Mouse (Mus musculus): ENCODE measurements at regions not wholly inside any gene's neighbourhood (a gene's known extent, or its start where the extent isn't known, plus 50 kb on each side); places are given as distances from the start of the nearest gene placed in this dataset.
"Not testable (repeated sequence)": the region's sequence is repeated elsewhere in the genome, so short reads cannot be mapped to it uniquely, and the experiment has no call there.

DNA sequence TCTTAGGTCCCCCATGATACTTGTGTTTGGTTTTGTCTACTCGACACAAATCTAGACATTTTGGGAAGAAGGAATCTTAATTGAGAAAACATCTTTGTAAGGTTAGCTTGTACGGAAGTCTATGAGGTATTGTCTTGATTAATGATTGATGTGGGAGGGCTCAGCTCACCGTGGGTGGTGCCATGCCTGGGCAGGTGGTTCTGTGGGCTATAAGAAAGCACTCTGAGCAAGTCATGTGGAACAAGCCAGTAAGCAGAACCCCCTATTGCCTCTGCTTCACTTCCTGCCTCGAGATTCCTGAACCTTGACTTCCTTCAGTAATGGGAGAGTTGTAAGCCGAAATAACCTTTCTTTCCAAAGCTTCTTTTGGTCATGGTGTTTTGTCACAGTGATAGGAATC, 174.6 kb upstream of the Mpdz start:
- Histone ChIP-seq H3K4me3 (ENCODE audit: insufficient read depth, low read depth, low read length) (no peak overlapping the region), H3K4me1 (ENCODE audit: control insufficient read depth, insufficient read depth, low read length) (peaks cover 8% of the 10 kb centered on the region; the same call in 1 of the 2 replicates), H3K27me3 (replicated peaks; ENCODE audit: control insufficient read depth, insufficient read depth, low read length) (no peaks in the 10 kb centered on the region), H3K27ac (ENCODE audit: insufficient read depth, low read depth, low read length) (no peak overlapping the region; the same call in 1 of the 2 replicates), H3K36me3 (ENCODE audit: control insufficient read depth, insufficient read depth, low read length) (no peaks in the 10 kb centered on the region)
- TF ChIP-seq CTCF (conservative IDR thresholded peaks at IDR 0.05; ENCODE audit: insufficient read depth, insufficient read length, low read depth, low read length) (no peak), POLR2A (IDR thresholded peaks at IDR 0.05; ENCODE audit: low read depth, low read length) (no peak)
- 24% methylated on average over 5 of the region's 5 CpGs for WGBS
- peak; percentile 69 for DNase-seq

DNA sequence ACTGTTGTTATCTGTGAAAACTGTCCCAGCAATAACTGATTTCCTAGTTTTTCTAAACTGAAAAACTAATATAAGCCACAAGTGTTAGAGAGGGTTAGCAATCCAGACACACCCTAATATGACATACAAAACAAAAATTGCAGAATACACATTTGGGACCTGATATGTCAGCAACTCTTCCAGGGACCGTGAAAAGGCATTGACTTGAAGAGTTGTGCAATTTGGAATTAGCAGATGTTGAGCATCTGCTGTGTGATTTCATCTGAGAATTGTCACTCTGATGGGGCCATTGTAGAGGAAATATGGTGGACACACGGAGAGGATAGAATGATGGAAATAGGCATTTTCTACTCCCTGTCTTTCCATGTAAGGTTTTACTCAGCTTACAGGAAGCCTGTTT, 168.6 kb upstream of the Mpdz start:
- DNase-seq, result no peak
- no peak overlapping the region for H3K27ac ChIP-seq (ENCODE audit: insufficient read depth, low read depth, low read length)
- WGBS, result 81% methylated on average over 2 of the region's 2 CpGs

GRCm38 (mm10) chr4:81600396-81600795, 157.8 kb upstream of the Mpdz start:
- WGBS, result 94% methylated on average over 5 of the region's 5 CpGs
- no peak overlapping the region for H3K27ac ChIP-seq (ENCODE audit: insufficient read depth, low read depth, low read length)
- no peaks in the 10 kb centered on the region for H3K4me1 ChIP-seq (ENCODE audit: control insufficient read depth, insufficient read depth, low read length)
- TF ChIP-seq CTCF (conservative IDR thresholded peaks at IDR 0.05; ENCODE audit: insufficient read depth, insufficient read length, low read depth, low read length), result no peak
- no peak for TF ChIP-seq POLR2A (IDR thresholded peaks at IDR 0.05; ENCODE audit: low read depth, low read length)
- no peaks in the 10 kb centered on the region for H3K27me3 ChIP-seq (replicated peaks; ENCODE audit: control insufficient read depth, insufficient read depth, low read length)
- H3K4me3 ChIP-seq (ENCODE audit: insufficient read depth, low read depth, low read length), result no peak overlapping the region
- H3K36me3 ChIP-seq (ENCODE audit: control insufficient read depth, insufficient read depth, low read length), result no peaks in the 10 kb centered on the region
- DNase-seq, result no peak

More for the DNA sequence above, 168.6 kb upstream of the Mpdz start:
- no peak for TF ChIP-seq POLR2A (IDR thresholded peaks at IDR 0.05; ENCODE audit: low read depth, low read length)
- no peak for TF ChIP-seq CTCF (conservative IDR thresholded peaks at IDR 0.05; ENCODE audit: insufficient read depth, insufficient read length, low read depth, low read length)
- Histone ChIP-seq H3K27me3 (replicated peaks; ENCODE audit: control insufficient read depth, insufficient read depth, low read length) (no peaks in the 10 kb centered on the region), H3K4me1 (ENCODE audit: control insufficient read depth, insufficient read depth, low read length) (no peaks in the 10 kb centered on the region), H3K4me3 (ENCODE audit: insufficient read depth, low read depth, low read length) (no peak overlapping the region), H3K36me3 (ENCODE audit: control insufficient read depth, insufficient read depth, low read length) (no peaks in the 10 kb centered on the region)

GRCm38 (mm10) chr4:81597390-81597789, 154.8 kb upstream of the Mpdz start:
- no peak overlapping the region for H3K27ac ChIP-seq (ENCODE audit: insufficient read depth, low read depth, low read length)
- H3K27me3 ChIP-seq (replicated peaks; ENCODE audit: control insufficient read depth, insufficient read depth, low read length), result no peaks in the 10 kb centered on the region
- 81% methylated on average over 4 of the region's 4 CpGs for WGBS
- TF ChIP-seq POLR2A (IDR thresholded peaks at IDR 0.05; ENCODE audit: low read depth, low read length) (no peak), CTCF (conservative IDR thresholded peaks at IDR 0.05; ENCODE audit: insufficient read depth, insufficient read length, low read depth, low read length) (no peak)
- DNase-seq, result no peak
- no peaks in the 10 kb centered on the region for H3K4me1 ChIP-seq (ENCODE audit: control insufficient read depth, insufficient read depth, low read length)
- no peaks in the 10 kb centered on the region for H3K36me3 ChIP-seq (ENCODE audit: control insufficient read depth, insufficient read depth, low read length)
- H3K4me3 ChIP-seq (ENCODE audit: insufficient read depth, low read depth, low read length), result no peak overlapping the region

DNA sequence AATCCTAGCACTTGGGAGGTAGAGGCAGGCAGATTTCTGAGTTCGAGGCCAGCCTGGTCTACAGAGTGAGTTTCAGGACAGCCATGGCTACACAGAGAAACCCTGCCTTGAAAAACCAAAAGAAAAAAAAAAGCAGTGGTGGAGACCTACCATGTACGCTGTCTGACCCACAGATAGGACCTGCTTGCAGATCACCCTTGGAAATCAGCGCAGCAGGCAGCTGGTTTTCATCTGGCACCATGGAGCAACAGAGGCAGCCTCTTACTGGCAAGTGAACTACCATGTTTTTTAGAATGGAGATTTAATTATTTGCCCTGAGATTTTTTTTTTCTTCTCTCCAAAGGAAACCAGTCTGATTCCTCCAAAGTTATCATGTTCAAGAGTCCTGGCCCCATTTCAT, 150.8 kb upstream of the Mpdz start:
- not testable (repeated sequence) for DNase-seq; H3K27me3 ChIP-seq (replicated peaks; ENCODE audit: control insufficient read depth, insufficient read depth, low read length); H3K4me1 ChIP-seq (ENCODE audit: control insufficient read depth, insufficient read depth, low read length); H3K27ac ChIP-seq (ENCODE audit: insufficient read depth, low read depth, low read length); H3K4me3 ChIP-seq (ENCODE audit: insufficient read depth, low read depth, low read length); H3K36me3 ChIP-seq (ENCODE audit: control insufficient read depth, insufficient read depth, low read length)
- WGBS, result 95% methylated on average over 3 of the region's 3 CpGs

DNA sequence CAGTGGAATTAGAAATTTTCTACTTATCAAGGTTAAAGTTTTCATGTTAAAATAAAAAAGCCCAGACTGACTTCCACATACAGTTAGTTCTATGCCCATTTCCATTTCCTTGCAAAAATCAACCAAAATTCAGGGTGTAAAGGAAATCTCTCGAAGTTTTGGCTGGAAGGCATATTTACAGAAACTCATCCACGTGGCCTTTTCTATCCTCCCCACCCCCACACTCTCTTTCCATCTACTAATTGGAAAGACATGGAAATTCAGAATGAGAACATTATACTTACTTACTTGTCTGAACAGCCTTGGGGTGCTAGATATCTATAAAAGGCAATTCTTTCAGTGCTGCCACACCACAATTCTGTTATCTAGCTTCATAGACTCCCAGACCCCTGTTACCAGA, 139.9 kb upstream of the Mpdz start:
- Histone ChIP-seq H3K4me3 (ENCODE audit: insufficient read depth, low read depth, low read length) (no peak overlapping the region), H3K4me1 (ENCODE audit: control insufficient read depth, insufficient read depth, low read length) (no peaks in the 10 kb centered on the region), H3K27ac (ENCODE audit: insufficient read depth, low read depth, low read length) (no peak overlapping the region), H3K36me3 (ENCODE audit: control insufficient read depth, insufficient read depth, low read length) (no peaks in the 10 kb centered on the region), H3K27me3 (replicated peaks; ENCODE audit: control insufficient read depth, insufficient read depth, low read length) (no peaks in the 10 kb centered on the region)
- TF ChIP-seq POLR2A (IDR thresholded peaks at IDR 0.05; ENCODE audit: low read depth, low read length), result no peak
- no peak for TF ChIP-seq CTCF (conservative IDR thresholded peaks at IDR 0.05; ENCODE audit: insufficient read depth, insufficient read length, low read depth, low read length)
- WGBS, result 54% methylated on average over 2 of the region's 2 CpGs
- no peak for DNase-seq

GRCm38 (mm10) chr4:81580553-81580952, 137.9 kb upstream of the Mpdz start:
- TF ChIP-seq CTCF (conservative IDR thresholded peaks at IDR 0.05; ENCODE audit: insufficient read depth, insufficient read length, low read depth, low read length) (no peak), POLR2A (IDR thresholded peaks at IDR 0.05; ENCODE audit: low read depth, low read length) (no peak)
- WGBS, result 60% methylated on average over 8 of the region's 8 CpGs
- Histone ChIP-seq H3K36me3 (ENCODE audit: control insufficient read depth, insufficient read depth, low read length) (no peaks in the 10 kb centered on the region), H3K27me3 (replicated peaks; ENCODE audit: control insufficient read depth, insufficient read depth, low read length) (no peaks in the 10 kb centered on the region), H3K27ac (ENCODE audit: insufficient read depth, low read depth, low read length) (no peak overlapping the region), H3K4me1 (ENCODE audit: control insufficient read depth, insufficient read depth, low read length) (no peaks in the 10 kb centered on the region), H3K4me3 (ENCODE audit: insufficient read depth, low read depth, low read length) (no peak overlapping the region)
- DNase-seq, result no peak

Measured in kidney, adult 2 months (tissue).